Mouse (Mus musculus) thymus, postnatal 0 days (tissue): Measurements from ENCODE around the gene Cth. TPM values are rescaled to one million over a fixed set of nuclear protein-coding genes. Genes with fewer than 3 reads are reported as not detected.

ENCODE experiments used
- DNase-seq: peaks from one replicate; pipeline ENCODE4 v3.0.0-alpha.2; 2015; ENCODE audit warnings: low spot score
- polyA plus RNA-seq: library from polyadenylated mRNA; unstranded; fragments of >200 nt; fragmentation: Nextera tagmentation; extraction: Ambion mirVana; gene quantifications from 2 replicates; pipeline ENCODE4 v1.2.1, GENCODE M21; 2015

The Cth gene
- polyA plus RNA-seq, 1 experiment from 2014 or later: 10.4 TPM

DNA sequence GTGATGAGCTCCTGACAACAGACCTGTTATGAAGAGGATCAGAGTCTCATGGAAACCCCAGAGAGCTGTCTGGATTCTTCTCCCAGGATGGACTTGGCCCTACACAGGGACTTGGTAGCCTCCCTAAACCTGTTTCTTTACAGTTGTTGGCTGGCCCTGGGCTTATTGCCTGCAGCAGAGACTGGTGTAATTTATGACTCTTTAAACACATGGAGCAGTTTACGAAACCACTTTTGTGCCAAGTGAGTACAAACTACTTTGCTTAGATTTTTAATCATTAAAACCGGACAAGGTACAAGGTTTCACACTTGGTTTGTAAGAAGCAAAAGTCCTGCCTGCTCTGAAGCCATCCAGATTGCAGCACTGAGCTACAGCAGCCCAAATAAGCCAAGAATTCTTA is 12.7 kb downstream of the Cth start:
- no peak for DNase-seq

DNA sequence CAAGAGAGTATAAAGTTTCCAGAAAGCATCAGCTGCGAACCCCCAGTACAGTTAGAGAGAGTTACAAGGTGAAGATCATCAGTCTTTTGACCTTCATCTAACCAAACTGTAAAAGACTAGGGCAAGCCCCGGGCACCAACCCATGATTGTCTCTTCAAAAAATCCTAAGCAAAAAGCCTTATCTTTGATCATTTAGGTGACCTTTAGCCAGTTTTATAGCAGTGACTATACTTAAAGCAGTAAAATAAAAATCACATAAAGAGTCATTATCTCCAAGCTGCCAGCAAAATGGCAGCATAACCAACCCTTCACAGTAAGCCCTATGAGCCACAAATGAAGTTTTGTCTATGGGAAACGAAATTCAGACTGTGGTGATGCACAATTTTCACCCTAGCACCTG is 14.6 kb downstream of the Cth start:
- DNase-seq: no peak

DNA sequence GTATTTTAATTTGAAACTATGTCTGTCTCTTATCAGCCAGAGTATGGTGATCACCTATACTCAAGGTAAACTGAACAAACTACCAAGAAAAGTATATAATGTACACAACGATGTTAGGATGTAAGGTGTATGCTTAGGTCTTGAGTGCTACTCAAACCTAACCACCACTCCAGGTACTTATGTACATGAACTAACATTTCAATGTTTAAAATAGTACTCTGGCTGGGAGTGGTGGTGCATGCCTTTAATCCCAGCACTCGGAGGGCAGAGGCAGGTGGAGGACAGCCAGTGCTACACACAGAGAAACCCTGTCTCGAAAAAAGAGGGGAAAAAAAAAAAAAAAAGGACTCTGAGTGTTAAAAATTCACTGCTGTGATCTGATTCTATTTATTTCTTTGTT is 16.7 kb downstream of the Cth start:
- DNase-seq: no peak

DNA sequence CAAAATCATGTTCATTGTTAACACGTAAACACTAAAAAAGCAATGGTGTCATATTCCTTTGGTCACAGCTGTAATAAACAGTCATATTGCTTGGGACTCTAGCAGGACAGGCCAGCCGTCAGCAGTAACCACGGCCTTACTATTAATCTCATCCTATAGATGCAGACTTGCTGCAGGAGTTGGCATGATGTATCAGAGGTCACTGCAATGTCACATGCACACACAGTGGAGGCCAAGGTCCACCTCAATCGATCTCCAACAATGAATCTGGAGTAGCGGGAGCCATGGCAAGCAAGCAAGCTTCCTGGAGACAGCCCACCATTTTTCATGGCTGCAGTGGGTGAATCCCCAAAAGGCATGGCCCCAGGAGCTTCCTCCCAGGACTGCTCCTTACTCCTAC is 23.2 kb downstream of the Cth start:
- DNase-seq: no peak

DNA sequence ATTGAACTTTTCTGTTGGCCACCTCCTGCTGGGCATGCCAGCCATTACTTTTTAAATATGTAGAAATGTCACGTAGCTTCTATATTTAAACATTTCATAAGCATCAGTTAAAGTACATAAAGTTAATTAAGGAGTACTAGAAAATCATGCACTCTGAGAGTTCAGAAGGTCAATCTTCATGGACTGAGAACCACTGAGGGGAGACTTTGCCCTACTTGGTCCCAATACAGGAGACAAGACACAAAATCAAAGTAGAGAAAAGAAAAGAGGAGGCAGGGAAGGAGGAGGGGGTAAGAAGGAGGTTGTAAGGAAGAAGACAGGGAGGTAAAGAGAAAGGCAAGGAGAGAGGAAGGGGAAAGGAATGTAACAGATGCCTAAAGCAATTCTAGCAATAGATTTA is 24.9 kb downstream of the Cth start:
- no peak for DNase-seq

DNA sequence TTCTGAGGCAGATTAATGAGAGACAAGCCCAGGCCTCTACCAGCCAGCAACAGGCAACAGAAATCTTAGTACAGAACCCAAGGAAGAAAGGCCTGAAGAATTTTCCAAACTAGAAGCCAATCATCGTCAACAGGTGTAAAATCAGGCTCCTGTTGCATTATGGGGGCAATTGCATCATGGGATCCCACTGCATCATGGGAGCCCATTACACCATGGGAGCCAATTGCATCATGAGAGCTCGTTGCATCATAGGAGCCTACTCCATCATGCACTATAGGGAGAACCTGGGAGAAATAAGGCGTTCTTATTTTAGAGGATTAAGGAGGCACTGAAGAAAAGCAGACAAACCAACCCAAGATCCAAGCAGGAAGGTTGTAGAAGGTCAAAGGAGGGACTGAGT is 27.2 kb downstream of the Cth start:
- no peak for DNase-seq

DNA sequence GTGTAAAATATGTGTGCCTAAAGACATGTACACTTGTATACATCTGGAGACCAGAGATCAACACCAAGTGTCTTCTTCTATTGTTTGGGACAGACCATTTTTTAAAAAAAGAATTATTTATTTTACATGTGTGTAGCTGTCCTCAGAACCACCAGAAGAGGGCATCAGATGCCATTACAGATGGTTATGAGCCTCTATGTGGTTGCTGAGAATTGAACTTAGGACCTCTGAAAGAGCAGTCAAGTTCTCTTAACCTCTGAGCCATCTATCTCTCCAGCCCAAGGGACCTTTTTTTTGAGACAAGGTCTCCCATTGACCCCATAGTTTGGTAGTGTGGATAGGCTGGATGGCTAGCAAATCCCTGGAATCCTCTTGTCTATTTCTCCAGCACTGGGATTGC is 33.1 kb downstream of the Cth start:
- no peak for DNase-seq

DNA sequence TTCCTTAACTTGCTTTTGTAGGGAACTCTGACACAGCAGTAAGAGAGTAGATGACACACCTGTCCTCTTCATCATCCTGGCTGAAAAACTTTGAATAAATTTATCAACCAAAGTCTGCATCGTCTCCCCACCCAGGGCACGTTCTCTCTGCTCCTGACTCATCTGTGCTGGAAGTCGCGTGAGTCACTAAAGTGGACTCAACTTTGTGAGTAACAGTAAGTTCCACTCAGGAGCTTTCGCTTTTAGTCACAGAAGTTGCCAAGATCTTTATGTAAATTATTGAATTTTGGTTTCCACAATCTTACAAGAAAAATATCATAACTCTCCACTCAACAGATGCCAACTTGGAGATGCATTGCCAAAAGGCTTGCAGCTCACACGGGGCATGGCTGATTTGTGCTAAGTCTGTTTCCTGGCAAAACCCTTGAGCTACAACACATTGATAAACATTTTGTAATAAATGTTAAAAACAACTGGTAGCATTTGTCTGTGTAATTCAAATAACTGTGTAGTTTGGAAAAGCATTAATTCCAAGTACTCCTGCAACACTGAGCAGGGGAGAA is 40.7 kb downstream of the Cth start:
- no peak for DNase-seq

DNA sequence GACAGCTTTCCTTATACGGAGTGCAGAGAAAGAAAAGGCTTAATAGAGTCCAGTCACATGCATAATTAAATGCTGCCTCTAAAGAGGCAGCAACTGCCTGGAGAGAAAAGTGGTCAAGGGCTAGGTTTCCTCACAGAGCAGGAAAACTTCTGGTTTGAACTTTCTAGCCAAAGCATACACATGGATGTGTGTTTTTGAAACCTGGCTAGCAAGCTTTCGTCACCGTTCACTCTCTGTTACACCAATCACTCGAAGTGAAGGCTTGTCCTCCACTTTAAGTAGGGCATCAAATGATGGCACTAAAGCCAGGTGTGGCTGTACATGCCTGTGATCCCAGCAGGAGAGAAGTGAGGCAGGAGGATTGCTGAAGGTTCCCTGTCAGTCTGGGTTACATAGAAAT is 41.8 kb downstream of the Cth start:
- no peak for DNase-seq

DNA sequence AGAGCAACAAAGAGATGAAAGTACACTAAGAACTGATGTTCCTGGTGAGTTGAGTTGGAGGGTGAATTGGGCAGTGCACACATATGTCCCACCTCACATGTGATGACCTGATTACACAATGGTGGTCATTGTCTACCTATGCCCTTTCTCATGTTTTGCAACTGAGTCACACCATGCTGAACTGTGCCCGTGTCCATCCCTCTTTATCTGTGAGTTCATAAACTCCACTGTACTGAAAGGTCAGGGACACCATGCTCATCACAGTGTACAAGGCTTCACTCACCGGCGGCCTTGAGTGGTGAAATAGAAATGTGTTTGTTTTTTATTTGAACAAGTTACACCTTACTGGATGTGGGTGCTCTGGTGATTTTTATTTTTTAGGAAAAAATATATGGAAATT is 42.9 kb downstream of the Cth start:
- no peak for DNase-seq

DNA sequence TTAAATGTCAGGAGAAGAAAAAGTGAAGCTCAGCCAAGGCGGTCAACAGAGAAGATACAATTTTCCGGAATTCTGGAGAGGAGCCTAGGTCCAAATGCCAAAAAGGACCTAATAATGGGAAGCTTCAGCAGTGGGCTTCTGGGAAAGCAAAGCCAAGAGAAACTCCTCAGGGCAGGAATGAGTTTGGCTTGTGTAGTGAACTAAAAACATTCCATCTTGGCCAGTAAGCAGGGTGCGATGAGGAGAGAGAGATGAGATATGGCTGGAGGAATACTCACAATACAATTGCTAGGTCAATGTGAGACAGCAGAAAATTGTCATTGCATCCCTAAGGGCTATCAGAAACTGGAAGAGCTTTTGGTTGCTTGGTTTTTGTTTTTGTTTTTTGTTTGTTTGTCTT is 43.9 kb downstream of the Cth start:
- no peak for DNase-seq

DNA sequence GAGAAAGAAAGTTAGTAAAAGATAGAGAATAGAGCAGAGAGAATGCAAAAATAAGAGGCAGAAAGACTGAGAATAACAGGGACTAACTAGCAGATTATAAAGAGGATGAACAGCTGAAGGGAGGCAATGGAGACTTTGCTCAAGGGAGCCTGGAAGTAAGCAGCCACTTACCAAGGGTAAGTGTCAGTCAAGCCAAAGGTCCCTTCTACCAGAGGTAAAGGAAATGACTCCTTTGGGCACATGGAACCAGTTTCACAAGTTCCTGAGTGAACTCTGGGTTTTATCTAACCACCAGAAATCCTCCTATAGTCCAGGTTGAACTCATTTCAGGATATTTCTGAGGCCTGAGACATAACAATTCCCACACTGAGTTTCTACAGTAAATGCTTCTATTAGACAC is 47.0 kb downstream of the Cth start:
- DNase-seq: no peak

DNA sequence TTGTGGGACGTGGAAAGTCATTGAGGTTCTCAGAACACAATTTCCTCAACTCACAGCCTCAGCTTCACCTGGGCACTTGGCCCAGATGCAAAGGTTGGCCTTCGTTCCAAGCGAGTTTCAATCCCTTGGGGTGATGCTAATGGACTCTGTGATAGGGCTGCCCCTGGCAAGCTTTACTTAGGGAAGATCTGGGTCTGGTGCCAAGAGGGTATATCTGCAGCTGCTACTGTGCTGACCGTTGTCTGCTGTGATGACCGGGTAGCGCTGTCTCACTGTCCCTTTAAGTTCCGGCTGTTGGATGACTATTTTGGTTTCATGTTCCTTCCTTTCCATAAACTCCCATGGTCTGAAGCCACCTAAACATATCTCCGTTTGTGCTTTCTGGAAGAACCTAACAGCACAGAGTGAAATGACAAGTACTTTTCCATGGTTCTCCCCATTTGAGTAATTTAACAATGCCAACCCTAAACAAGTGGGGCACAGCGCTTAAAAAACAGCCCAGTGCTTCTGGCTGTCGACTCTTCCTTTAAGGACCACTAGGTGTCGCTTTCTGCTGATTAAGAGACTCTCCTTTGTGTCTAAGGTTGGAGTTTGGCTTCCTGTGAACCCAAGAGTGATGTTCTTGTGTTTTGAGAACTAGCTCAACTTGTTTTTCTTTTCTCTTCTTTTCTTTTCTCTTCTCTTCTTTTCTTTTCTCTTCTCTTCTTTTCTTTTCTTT is 48.3 kb downstream of the Cth start:
- DNase-seq: peak; percentile 48

DNA sequence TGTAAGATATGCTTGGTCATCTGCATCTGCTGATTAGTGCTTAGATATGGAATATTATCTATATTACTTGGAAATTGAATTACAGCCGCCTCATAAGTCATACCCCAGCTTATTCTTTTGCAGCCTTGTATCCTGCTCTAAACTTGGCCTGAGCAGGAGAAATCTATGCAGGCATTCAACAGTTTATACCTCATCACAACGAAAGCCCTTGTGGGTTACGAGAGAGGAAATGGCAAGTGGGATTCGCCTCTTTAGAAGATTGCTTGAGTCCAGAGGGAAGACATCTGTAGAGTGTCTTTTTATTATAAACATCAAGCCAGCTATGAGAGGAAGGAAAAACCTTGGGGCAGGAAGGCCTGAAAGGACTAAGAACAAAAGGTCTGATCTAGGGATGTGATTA is 52.0 kb downstream of the Cth start:
- no peak for DNase-seq

DNA sequence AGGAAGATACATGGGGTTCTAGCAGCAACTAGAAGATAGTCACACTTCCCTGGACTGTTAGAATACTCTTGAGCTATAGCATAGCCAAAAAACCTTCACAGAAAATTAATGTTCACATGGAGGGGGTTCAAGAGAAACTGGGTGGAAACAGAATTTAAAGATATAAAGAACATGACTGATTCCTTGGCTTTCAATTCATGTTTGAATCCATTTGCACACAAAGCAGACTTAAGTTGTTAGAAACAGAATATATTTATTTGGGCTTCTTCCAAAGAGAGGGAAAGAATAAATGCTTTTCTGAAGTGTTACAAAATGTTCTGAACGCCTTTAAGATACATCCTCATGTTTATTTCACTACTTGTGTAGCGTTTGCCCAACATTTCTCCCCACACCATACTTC is 57.0 kb downstream of the Cth start:
- DNase-seq: no peak

DNA sequence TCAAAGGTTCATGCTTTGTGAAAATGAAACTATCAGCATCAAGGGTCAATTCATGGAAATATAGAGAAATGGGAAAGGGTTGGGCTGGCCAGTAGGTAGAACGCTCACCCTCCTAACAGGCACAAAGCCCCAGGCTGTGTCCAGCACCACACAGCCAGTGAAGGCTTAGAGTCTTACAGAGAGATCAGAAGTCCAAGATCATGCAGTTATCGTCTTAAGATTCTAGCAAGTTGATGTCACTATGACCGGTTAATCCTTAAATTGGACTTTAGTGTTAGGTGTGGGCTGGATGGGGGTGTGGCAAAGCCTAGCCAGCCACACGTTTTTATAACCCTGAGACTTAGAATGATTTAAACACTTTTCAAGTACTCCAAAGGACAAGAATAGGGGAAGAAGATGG is 58.6 kb downstream of the Cth start:
- DNase-seq: no peak

DNA sequence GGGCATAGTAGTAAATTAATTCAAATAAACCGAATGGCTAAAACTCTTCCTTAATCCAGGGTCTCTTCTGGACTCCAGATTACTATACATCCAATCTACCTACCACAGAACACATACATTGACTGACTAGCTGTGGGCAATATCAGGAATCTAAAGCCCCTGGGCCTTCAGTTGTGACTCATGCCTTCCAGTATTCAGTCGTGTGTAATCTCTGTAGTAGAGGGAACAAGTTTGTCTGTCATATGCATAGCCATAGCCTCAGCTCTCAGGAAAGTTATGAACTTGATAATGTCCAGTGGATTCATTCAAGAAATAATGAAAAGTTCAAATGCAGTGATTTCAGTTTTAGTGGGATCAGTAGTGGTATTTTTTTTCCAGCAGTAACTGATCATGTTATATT is 59.0 kb downstream of the Cth start:
- no peak for DNase-seq

DNA sequence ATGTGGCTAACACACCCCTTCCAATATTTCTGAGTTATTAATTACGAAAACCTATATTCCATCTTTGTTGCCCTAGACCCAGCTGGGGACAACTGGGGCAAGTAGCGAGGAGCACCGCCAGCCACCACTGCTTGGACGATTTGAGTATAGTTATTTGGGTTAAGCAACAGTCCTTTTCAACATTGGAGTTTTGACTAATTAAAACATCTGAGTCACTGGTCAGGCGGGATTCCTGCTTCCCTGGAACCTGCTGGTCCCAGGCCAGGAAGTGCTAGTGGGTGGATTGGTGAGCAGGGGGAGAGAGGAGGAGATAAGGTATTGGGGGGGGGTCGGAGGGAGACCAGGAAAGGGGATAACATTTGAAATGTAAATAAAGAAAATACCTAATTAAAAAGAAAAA is 59.4 kb downstream of the Cth start:
- DNase-seq: no peak

DNA sequence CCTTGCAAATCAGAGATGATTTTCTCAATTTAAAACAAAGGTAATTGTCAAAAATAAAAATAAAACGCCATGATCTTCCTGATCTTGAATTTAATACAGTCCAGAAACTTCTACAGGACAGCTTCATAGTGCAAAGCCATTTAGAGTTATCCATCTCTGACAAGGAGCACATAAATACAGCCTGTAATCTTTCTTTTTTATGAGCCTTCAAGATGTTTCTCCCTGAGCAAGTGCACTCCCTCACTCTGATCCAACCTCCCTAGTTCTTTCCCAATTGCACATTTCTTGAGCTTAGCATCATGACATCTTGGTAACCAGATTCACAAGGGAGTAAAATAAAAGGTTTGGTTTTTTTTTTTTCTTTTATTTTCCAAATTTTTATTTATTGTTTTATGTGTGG is 72.1 kb downstream of the Cth start:
- DNase-seq: no peak

DNA sequence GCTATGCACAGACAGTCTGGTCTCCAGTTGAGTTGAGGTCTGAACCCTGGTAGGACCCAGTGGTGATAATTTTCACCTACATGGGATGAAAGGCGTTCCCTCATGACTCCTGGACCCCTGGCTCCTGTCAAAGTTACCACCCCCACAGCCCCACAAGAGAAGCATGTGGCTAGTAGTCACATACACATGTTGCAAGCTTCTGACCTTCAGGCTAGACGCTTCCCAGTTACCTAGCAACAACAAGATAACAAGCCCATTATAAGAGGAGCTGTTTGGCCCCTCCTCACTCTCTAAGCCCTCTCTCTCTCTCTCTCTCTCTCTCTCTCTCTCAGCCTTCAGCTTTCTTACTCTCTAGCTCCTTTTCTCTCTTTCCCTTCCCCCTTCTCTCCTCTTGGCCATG is 76.4 kb downstream of the Cth start:
- no peak for DNase-seq

DNA sequence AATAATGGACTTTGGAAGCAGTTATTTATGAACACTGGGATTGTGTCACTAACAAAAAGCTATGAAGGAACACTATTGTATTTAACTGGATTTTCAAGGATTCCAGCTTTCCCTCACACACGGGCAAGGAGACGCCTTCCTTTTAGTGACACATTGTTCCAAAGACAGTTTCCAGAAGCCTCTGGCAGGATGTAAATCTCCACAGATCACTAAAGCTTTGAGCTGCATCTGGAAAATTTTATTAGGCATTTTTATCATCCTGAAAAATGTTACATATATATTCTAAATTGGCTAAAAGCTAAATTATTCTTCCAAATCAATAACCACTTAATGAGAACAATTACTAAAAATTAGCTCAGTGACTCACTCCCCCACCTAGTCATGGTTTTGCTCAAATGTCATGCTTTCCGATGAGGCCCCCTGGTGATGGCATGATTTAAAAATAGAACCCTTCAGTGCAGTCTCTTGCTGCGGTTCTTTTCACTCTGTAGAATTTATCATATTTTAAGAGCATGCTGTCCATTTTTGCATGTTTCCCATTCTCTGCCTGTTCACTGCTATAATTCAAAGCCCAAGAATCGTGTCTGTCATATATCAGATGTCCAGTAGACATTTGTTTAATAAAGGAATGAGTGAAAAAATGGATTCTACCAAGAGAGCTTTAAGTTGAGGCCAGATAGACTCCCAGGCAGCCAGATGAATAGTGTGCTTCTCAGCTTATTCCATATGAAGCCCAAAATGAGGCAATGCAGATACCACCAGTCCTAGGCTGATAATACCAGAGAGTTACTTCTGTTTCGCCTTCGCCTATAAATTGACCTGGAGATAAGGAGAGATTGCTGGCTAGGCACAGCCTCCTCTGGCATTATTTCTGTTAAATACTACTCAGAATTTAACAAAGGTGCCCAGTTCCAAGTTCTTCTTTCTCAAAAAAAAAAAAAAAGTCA is 77.3 kb downstream of the Cth start:
- no peak for DNase-seq
